Mouse (Mus musculus) embryonic facial prominence, embryonic 10.5 days (tissue): ENCODE measurements at regions not wholly inside any gene's neighbourhood (a gene's known extent, or its start where the extent isn't known, plus 50 kb on each side); places are given as distances from the start of the nearest gene placed in this dataset.

Source experiments
- DNase-seq: peaks from one replicate; pipeline ENCODE4 v3.0.0-alpha.2; 2017; ENCODE audit warnings: low spot score
- H3K27ac ChIP-seq: fragments of 300-500 bp; sonication (generic); replicated peaks from 2 replicates; pipeline ENCODE4 v1.5.1; 2016; ENCODE audit warnings: mild to moderate bottlenecking
- H3K27me3 ChIP-seq: fragments of 300-500 bp; sonication (generic); replicated peaks from 2 replicates; pipeline ENCODE4 v1.6.1; 2016; ENCODE audit warnings: low read depth, mild to moderate bottlenecking; ENCODE audit not compliant: poor library complexity, severe bottlenecking
- H3K36me3 ChIP-seq: fragments of 300-500 bp; sonication (generic); replicated peaks from 2 replicates; pipeline ENCODE4 v1.6.1; 2016; ENCODE audit warnings: mild to moderate bottlenecking, moderate library complexity
- H3K4me1 ChIP-seq: fragments of 300-500 bp; sonication (generic); 2 replicates; pipeline ENCODE4 v1.6.1; 2016
- H3K4me3 ChIP-seq: fragments of 300-500 bp; sonication (generic); 2 replicates; pipeline ENCODE4 v1.5.1; 2016; ENCODE audit warnings: mild to moderate bottlenecking, moderate library complexity
- H3K9me3 ChIP-seq: fragments of 300-500 bp; sonication (generic); 2 replicates; pipeline ENCODE4 v1.6.1; 2016; ENCODE audit warnings: mild to moderate bottlenecking
- WGBS: fragments of 180-500 bp; shearing (Covaris S2); methylation state at CpG from one replicate; pipeline ENCODE4 v1.1.7; 2016; 5-methylcytosine and 5-hydroxymethylcytosine counted together

GRCm38 (mm10) chr12:17601245-17602023 lies 56.8 kb downstream of the Odc1 start:
- 79% methylated on average over 1 of the region's 1 CpGs for WGBS
- no peaks in the 10 kb centered on the region for H3K4me1 ChIP-seq

DNA sequence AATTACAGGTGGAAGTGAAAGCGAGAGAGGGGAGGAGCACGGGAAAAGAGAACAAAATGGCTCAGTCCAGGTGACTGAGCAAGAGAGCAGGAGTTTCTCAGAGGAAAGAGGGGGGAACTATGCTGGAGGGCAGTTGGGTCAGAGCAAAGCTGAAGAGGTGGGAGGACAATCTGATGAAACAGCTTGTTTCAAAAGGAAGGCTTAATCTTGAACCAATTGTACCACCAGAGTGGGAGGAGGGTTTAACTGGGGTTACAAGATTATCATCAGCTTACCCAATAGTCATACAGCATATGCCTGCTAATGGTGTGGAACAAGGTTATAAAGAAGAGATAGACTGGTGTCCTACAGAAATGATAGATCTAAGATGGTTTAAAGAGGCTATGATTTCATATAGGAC lies 59.0 kb downstream of the Odc1 start:
- Histone ChIP-seq H3K36me3 (no peaks in the 10 kb centered on the region), H3K4me3 (no peak overlapping the region), H3K27me3 (no peaks in the 10 kb centered on the region), H3K27ac (no peak overlapping the region), H3K9me3 (no peaks in the 10 kb centered on the region), H3K4me1 (no peaks in the 10 kb centered on the region)
- WGBS = 87% methylated on average over 2 of the region's 2 CpGs
- no peak for DNase-seq

More at GRCm38 (mm10) chr12:17601245-17602023, 56.8 kb downstream of the Odc1 start:
- H3K9me3 ChIP-seq = no peaks in the 10 kb centered on the region
- no peak overlapping the region for H3K27ac ChIP-seq
- no peaks in the 10 kb centered on the region for H3K27me3 ChIP-seq
- no peak for DNase-seq
- H3K36me3 ChIP-seq = no peaks in the 10 kb centered on the region
- H3K4me3 ChIP-seq = no peak overlapping the region

DNA sequence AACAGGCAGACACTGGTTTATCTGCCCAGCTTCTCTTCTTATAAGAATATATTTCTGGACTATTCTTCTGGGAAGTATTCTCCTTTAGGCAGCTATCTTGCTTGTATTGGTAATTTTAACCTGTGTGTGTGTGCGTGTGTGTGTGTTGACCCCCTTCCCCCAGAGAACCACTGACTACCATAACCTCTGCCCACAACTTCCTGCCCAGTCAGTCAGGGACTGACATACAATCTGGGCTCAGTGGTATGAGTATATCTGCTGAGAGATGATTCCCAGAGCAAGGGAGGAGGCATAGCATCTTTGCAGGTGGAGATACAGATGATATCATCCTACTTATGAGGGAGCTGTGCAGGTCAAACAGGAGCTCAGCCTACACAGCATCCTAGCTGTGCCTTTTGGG lies 65.8 kb downstream of the Odc1 start:
- WGBS = 82% methylated on average over 1 of the region's 1 CpGs
- H3K4me1 ChIP-seq = no peaks in the 10 kb centered on the region
- DNase-seq = no peak
- no peaks in the 10 kb centered on the region for H3K36me3 ChIP-seq
- no peaks in the 10 kb centered on the region for H3K27me3 ChIP-seq
- H3K27ac ChIP-seq = no peak overlapping the region
- H3K9me3 ChIP-seq = no peaks in the 10 kb centered on the region
- H3K4me3 ChIP-seq = no peak overlapping the region

- WGBS = 88% methylated on average over 3 of the region's 3 CpGs
These were observed 67.4 kb downstream of the Odc1 start for GRCm38 (mm10) chr12:17611988-17612387.

DNA sequence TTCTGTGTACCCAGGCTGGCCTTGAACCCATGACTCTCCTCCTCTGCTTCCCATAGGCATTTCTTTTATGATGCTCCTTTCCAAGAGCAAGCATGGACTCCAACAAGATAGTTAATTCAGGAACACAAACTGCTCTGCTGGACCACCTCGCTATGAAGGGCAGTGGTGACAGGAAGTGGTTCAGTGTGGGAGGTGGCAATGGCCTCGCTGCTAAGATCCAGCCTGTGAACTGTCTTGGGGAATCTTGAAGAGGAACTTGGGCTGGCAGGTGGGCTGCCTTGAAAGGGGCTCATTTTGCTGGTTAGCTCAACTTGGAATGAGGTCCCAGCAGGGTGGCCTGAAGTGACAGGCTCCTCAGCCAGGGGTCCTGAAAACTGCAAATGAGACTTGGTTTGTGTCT lies 72.4 kb upstream of the Hpcal1 start:
- Histone ChIP-seq H3K27ac (no peak overlapping the region), H3K36me3 (no peaks in the 10 kb centered on the region), H3K27me3 (no peaks in the 10 kb centered on the region), H3K4me1 (peaks cover 23% of the 10 kb centered on the region), H3K9me3 (no peaks in the 10 kb centered on the region), H3K4me3 (no peak overlapping the region)
- WGBS = 27% methylated on average over 2 of the region's 2 CpGs
- DNase-seq = no peak

More at GRCm38 (mm10) chr12:17611988-17612387, 67.4 kb downstream of the Odc1 start:
- no peak for DNase-seq
- Histone ChIP-seq H3K36me3 (no peaks in the 10 kb centered on the region), H3K27me3 (no peaks in the 10 kb centered on the region), H3K27ac (no peak overlapping the region), H3K4me3 (no peak overlapping the region), H3K9me3 (no peaks in the 10 kb centered on the region), H3K4me1 (no peaks in the 10 kb centered on the region)

DNA sequence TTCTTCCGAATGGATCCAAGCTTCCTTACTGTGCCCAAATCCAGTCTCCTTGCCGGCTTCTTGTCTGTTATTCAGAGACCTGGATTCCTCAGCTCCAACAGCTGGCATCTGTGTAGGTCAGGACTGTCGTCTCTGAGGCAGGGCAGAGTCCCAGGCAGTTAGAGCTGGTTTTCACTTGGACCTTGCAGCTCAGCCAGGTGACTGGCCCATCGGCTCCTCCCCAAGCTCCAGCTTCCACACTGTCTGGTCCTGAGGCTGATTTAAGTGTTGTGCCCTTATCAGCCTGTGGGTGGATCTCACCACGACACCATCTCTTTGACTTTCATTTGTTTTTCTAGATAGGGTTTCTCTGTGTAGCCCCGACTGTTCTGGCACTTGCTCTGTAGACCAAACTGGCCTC lies 70.4 kb upstream of the Hpcal1 start:
- no peak overlapping the region for H3K27ac ChIP-seq
- 58% methylated on average over 6 of the region's 6 CpGs for WGBS

DNA sequence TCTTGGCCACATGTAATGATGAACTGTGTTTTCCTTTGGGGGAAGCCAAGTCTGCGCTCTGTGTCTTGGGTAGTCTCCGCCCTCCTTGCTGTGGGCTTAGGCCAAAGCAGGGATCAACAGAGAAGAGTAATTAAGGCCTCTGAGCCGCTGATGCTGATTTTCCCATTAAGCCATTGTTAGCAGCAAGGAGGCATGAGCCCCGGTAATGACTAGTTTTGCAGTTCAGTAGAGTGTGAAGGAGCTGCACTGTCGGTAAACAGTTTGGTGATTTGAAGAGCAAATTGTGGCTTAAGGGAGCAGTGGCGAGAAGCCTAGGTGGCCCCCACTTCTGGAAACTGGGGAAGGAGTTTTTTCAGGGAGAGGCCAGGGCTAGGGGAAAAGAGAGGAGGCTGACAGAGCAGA lies 69.2 kb upstream of the Hpcal1 start:
- DNase-seq = no peak
- no peak overlapping the region for H3K27ac ChIP-seq
- WGBS = 26% methylated on average over 6 of the region's 6 CpGs

More for the DNA sequence above, 70.4 kb upstream of the Hpcal1 start:
- Histone ChIP-seq H3K9me3 (no peaks in the 10 kb centered on the region), H3K4me1 (peaks cover 36% of the 10 kb centered on the region), H3K4me3 (no peak overlapping the region), H3K27me3 (0 out of 2 replicates have a peak, but pooled peaks cover 2% of the 10 kb centered on the region), H3K36me3 (no peaks in the 10 kb centered on the region)
- no peak for DNase-seq

DNA sequence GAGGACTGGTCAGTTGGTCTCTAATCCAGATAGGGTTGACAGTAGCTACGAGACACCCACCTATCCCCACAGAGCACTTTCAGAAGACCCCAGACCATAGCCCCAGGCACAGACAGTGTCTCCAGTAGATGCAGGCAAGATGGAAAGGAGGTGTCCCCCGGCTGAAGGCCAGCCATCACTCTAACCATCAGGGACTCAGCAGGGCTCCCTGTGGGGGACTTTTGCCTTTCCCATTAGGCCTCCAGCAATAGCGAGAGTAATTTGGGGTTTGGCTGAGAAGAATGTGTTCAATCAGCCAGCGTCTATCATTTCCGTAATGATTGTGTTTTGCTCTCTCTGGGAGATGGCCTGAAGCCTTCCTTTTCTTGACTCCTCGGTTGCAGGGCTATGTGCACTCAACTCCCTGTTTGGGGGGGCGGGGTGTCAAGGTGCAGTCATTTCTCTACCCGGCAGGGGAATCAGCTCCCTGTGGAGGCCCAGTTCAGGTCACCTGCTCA lies 68.1 kb upstream of the Hpcal1 start:
- no peaks in the 10 kb centered on the region for H3K36me3 ChIP-seq
- 0 out of 2 replicates have a peak, but pooled peaks cover 6% of the 10 kb centered on the region for H3K27me3 ChIP-seq
- H3K27ac ChIP-seq = no peak overlapping the region
- no peaks in the 10 kb centered on the region for H3K9me3 ChIP-seq
- no peak for DNase-seq
- no peak overlapping the region for H3K4me3 ChIP-seq
- WGBS = 31% methylated on average over 8 of the region's 8 CpGs
- H3K4me1 ChIP-seq = peaks cover 49% of the 10 kb centered on the region

More for the DNA sequence above, 69.2 kb upstream of the Hpcal1 start:
- Histone ChIP-seq H3K36me3 (no peaks in the 10 kb centered on the region), H3K27me3 (0 out of 2 replicates have a peak, but pooled peaks cover 2% of the 10 kb centered on the region), H3K4me1 (peaks cover 49% of the 10 kb centered on the region), H3K9me3 (no peaks in the 10 kb centered on the region), H3K4me3 (no peak overlapping the region)

GRCm38 (mm10) chr12:17626043-17626442 lies 64.6 kb upstream of the Hpcal1 start:
- no peaks in the 10 kb centered on the region for H3K36me3 ChIP-seq
- H3K27ac ChIP-seq = peak overlapping the region; percentile 1; the same call in 1 of the 2 replicates
- peaks cover 47% of the 10 kb centered on the region for H3K4me1 ChIP-seq
- WGBS = 19% methylated on average over 3 of the region's 3 CpGs
- peak; percentile 56 for DNase-seq
- 0 out of 2 replicates have a peak, but pooled peaks cover 6% of the 10 kb centered on the region for H3K27me3 ChIP-seq
- H3K9me3 ChIP-seq = no peaks in the 10 kb centered on the region
- H3K4me3 ChIP-seq = no peak overlapping the region

DNA sequence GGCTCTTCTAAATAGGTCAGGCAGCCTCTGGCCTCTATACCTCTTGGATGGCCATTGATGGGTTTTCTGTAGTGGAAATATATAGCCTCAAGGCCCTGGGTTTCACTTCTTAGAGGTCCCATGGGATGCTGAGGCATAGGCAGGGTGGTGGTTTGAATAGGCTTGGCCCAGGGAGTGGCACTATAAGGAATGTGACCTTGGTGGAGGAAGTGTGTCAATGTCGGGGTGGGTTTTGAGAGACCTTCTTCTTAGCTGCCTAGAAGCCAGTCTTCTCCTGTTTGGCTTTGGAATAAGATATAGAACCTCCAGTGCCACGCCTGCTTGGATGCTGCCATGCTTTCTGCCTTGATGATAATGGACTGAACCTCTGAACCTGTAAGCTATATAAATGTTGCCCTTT lies 59.5 kb upstream of the Hpcal1 start:
- Histone ChIP-seq H3K4me1 (peaks cover 6% of the 10 kb centered on the region), H3K27me3 (0 out of 2 replicates have a peak, but pooled peaks cover 3% of the 10 kb centered on the region), H3K4me3 (no peak overlapping the region), H3K36me3 (no peaks in the 10 kb centered on the region), H3K27ac (no peak overlapping the region), H3K9me3 (peaks cover 12% of the 10 kb centered on the region; the same call in 1 of the 2 replicates)
- 89% methylated on average over 2 of the region's 2 CpGs for WGBS
- no peak for DNase-seq

- no peak overlapping the region for H3K4me3 ChIP-seq
- WGBS = 79% methylated on average over 8 of the region's 8 CpGs
- H3K4me1 ChIP-seq = no peaks in the 10 kb centered on the region
- H3K27ac ChIP-seq = no peak overlapping the region
- H3K27me3 ChIP-seq = no peaks in the 10 kb centered on the region
- no peaks in the 10 kb centered on the region for H3K36me3 ChIP-seq
- no peak for DNase-seq
- peaks cover 13% of the 10 kb centered on the region; the same call in 1 of the 2 replicates for H3K9me3 ChIP-seq
These were observed 54.5 kb upstream of the Hpcal1 start for GRCm38 (mm10) chr12:17636146-17636545.

GRCm38 (mm10) chr12:17636590-17636989 lies 54.1 kb upstream of the Hpcal1 start:
- Histone ChIP-seq H3K9me3 (peaks cover 13% of the 10 kb centered on the region; the same call in 1 of the 2 replicates), H3K4me3 (no peak overlapping the region), H3K4me1 (no peaks in the 10 kb centered on the region), H3K27me3 (no peaks in the 10 kb centered on the region), H3K27ac (no peak overlapping the region), H3K36me3 (no peaks in the 10 kb centered on the region)
- no peak for DNase-seq
- 84% methylated on average over 6 of the region's 6 CpGs for WGBS
